Mouse (Mus musculus) embryo, embryonic 11 days (tissue): Measurements from ENCODE around the gene Kat6b.
A peak's percentile ranks its signal among the peaks of the same experiment; 100 is the strongest.

Source experiments
- DNase-seq: peaks from one replicate; pipeline ENCODE4 v3.0.0-alpha.2; 2015

The Kat6b gene

GRCm38 (mm10) chr14:21525674-21526073, 44.4 kb downstream of the Kat6b start:
- no peak for DNase-seq

DNA sequence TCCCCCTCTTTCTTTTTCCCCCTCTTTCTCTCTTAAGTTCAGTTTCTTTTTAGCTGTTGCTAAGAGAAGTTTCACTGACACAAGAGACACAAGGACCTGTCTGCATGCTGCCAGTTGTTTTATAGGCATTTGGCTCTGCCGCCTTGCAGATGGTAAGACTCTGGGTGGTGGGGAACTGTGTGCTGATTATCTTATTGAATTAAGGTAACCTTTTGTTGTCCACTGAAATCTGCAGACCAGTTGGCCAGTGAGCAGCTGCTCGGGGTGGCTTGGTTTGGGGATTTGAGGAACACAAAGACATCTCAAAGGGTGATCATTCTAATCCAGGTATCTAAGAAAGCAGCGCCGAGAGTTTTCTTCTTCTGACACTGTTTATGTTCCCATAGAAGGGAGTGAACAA, 52.3 kb downstream of the Kat6b start:
- no peak for DNase-seq

- DNase-seq: no peak
Measured at GRCm38 (mm10) chr14:21534066-21534465, 52.8 kb downstream of the Kat6b start.

DNA sequence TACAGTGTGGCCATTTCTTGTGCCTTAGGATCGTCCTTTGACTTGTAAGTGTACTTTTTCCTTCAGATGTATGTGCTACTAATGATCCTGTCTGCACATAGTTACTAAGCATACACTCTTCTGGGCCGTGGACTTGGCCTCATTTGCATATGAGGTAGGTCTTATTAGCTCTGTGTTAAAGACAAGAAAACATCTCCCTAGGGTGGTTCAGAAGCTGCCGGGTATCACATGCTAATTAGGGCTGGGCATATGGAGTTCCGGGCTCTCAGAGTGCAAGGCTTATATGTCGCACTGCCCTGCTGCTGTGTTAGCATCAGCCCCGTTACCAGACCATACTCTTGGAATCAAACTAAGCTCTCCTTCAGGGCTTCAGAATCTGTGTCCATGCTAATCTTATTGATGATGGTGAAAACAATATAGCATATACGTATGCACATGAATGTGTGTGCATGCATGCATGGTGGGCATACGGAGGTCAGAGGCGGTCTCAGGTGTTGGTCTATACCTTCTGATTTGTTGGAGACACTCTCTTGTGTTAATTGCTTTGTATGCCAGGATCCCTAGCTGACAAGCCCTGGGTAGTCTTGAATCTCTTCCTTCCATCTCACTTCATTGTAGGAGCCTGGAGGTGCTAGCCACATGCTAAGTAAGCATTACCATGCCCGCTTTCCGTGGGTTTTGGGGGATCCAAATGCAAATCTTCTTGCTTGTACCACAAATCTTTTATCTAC, 53.5 kb downstream of the Kat6b start:
- DNase-seq: no peak

DNA sequence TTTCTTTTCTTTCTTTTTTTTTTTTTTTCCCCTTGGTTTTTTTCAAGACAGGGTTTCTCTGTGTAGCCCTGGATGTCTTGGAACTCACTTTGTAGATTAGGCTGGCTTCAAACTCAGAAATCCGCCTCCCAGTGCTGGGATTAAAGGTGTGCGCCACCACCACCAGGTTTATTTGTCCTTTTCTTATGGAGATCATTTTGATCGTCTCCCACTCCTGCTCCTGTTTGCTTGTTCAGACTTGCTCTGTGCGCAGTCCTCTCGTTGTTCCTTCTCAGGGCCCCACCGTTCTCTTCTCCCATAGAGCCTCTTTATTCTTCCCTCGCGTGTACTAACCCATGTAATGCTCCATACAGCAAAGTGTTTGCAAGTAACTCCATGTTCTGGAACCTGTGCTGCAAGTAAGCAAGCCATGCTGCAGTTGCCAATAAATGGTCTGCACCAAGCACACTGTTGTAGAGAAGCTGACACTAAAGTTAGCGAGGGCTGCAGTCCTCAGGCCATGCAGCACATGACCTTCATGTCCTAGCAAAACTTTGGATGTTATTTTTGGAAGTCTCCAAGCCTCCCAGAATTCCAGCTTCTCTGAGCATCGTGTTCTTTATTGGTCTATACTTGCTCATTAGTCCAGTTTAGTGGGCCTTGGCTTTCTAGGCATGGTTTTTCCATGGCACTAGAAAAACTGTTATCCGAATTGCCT, 55.4 kb downstream of the Kat6b start:
- DNase-seq: no peak

GRCm38 (mm10) chr14:21537838-21538237, 56.6 kb downstream of the Kat6b start:
- DNase-seq: no peak

DNA sequence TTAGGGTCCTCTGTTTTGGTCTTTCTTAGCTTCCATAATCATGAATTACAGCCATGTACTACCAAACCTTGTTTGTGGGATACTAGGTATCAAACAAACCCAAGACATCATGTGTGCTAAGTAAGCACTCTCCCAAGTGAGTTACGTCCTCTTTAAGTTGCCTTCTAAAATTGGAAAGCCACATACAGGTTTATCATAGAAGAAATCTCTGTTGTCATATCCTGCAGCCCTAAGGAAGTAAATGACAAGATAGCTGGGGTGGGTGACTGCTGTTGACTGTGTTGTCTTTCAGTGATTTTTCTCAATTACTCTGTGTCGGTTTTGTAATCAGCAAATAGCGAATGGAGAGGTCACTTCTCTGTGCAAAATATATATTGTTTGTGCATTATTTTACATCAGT, 58.5 kb downstream of the Kat6b start:
- DNase-seq: no peak

GRCm38 (mm10) chr14:21540361-21540760, 59.1 kb downstream of the Kat6b start:
- no peak for DNase-seq

DNA sequence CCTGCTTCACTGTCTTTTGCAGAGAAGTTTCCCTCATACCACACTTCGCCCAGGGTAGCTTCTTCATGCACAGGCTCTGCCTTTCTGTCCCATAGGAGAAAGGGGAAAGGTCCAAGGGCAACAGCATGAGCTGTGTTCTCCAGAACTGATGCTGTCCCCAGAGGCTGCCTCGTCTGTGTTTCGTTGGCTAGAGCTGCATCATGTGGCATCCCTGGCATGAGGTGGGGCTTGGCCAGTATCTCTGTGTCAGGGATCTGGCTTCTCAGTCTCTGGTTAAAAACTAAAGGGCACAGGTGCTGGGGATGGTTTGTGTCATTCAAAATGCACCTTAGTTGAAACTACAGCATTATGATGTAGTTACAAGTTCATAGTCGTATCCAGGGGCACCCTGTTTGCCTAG, 64.3 kb downstream of the Kat6b start:
- DNase-seq: no peak

- DNase-seq: no peak
Measured at GRCm38 (mm10) chr14:21546351-21546750, 65.1 kb downstream of the Kat6b start.

DNA sequence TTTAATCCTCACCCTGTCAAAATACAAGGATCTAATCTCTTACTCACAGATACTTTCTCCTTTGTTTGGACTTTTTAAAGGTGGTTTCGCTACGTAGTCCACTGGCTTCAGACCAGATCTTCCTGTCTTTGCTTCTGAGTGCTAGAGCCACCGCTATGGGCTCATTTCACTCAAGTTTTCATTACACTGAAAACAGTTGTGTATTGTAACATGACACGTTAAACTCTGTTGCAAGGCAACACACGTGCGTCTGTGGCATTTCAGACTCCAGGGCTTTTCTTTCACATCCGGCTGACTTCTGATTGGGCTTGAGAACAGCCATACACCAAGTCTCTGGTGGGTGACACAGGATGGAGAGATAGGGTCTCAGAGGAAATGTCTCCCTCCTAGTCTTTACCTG, 66.1 kb downstream of the Kat6b start:
- peak; percentile 33 for DNase-seq

GRCm38 (mm10) chr14:21547965-21548364, 66.7 kb downstream of the Kat6b start:
- DNase-seq: no peak

DNA sequence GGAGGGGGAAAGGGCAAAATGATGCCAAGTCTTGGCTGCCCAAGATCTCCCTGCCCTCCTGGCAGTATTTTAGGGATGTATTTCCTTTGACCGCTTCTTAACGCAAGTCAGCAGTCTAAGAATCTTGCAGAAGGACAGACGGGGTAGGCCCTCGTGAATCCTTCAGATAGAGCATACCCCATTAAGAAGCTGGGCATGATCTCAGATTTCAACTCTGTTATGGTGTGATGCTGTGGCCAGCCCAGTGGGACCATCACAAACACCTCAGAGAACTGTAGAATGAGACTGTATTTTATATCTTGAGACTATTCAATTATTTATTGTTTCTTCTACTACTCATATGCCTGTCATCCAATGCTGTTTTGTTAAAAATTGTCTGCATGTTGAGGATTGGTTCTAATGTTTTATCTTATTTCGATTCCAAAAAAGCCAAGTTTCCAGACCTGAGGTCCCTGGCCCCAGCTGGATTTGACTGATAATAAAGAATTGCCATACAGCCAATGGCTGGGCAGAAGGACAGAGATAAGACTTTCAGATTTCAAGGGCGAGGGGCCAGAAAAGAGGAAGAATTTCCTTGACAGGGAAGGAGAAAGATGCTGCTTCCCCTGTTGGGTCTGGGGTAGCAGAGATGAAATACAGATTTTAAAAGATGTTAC, 67.8 kb downstream of the Kat6b start:
- DNase-seq: no peak

GRCm38 (mm10) chr14:21549608-21550115, 68.4 kb downstream of the Kat6b start:
- DNase-seq: no peak

DNA sequence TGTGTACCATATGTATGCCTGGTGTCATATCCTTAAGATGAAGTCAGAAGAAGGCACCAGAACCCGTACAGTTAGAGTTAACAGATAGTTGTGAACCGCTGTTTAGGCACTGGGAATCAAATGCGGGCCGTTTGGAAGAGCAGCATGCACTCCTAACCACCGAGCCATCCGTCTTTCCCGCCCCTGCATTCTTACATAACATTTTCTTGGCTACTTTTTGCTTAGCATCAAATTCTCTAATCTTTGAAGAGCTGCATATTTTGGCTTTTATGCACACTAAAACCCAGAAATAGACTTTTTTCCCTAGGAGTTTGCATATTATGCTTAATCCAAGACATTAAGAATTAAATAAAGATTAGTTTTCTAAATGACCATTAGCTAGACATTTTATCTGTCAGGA, 69.3 kb downstream of the Kat6b start:
- no peak for DNase-seq

- no peak for DNase-seq
Measured at GRCm38 (mm10) chr14:21551655-21552054, 70.4 kb downstream of the Kat6b start.

GRCm38 (mm10) chr14:21552958-21553357, 71.7 kb downstream of the Kat6b start:
- DNase-seq: no peak

GRCm38 (mm10) chr14:21554046-21554445, 72.8 kb downstream of the Kat6b start:
- no peak for DNase-seq

DNA sequence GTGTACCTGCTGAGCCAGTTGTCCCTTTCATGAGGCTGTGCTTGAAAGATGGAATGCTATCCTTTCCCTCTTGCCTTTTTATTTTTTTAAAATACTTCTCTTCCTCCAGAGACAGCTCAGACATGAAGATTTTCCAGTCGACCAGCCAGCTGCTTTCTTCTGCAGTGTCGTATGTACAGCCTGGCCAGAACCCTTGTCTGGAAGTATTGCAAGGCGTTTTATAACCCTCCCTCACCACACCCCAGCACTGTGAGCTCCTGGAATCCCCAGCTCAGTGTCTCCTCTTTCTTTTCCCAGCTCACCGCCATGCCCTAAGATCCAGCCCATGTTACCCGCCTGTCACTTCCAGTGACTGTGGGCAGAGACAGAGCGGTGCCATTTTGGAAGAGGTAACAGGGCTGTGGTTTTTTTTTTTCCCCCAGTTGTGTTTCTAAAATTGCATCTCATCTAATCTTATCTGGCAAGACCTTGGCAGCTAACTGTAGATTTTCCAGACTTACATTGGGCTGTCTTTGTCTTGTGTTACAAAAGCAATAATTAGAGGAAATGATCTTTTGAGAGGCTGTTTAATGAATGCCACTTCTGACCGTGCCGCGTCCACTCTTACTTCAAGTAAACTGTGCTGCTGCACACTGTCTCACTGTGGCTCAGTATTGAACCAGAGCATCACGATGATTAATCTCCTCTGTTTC, 77.4 kb downstream of the Kat6b start:
- no peak for DNase-seq

GRCm38 (mm10) chr14:21559447-21559846, 78.2 kb downstream of the Kat6b start:
- DNase-seq: no peak

DNA sequence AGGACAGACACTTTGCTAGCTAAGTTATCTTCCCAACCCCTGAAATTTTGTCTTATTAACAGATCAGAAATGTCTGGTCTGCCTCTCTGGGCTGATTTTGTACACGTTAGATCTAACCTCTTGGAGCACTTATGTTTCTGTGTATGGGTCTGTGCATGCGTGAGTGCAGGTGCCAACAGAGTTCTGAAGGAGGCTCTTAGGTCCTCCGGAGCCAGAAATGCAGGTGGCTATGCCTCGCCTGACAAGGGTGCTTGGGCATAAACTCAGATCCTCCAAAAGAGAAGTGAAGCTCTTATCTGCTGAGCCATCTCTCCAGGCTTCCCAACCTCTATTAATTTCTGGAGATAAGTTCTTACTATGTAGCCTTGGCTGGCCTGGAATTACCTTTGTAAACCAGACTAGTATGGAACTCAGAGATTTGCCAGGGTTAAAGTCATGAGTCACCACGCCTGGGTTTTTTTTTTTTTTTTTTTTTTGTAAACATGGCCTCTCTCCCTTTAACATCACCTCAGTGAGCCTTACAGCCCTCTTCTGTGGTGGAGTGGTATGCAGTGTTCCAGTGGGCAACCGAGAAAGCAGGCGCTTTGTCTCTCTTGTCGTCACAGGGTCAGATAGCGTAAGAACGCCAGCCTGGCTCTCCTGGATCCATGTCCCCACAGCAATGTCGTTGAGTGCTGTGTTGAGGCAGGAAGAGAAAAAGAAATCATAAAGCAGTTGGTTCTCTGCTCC, 79.4 kb downstream of the Kat6b start:
- no peak for DNase-seq

GRCm38 (mm10) chr14:21561396-21562065, 80.3 kb downstream of the Kat6b start:
- DNase-seq: no peak
